Mouse (Mus musculus) testis, adult 2 months (tissue): Measurements from ENCODE around the gene Pllp.

Source experiments
- CTCF ChIP-seq: fragments of 200-500 bp; IDR thresholded peaks from 2 replicates; pipeline ENCODE4 v1.5.1; 2012; ENCODE audit warnings: low read depth, mild to moderate bottlenecking, inconsistent platforms, low read length, moderate library complexity; ENCODE audit not compliant: control insufficient read depth, insufficient read depth, insufficient replicate concordance
- POLR2A ChIP-seq: fragments of 200-500 bp; IDR thresholded peaks from 2 replicates; pipeline ENCODE4 v1.6.1; 2012; ENCODE audit warnings: low read depth, mild to moderate bottlenecking, inconsistent platforms, low read length, moderate library complexity; ENCODE audit not compliant: control insufficient read depth

DNA sequence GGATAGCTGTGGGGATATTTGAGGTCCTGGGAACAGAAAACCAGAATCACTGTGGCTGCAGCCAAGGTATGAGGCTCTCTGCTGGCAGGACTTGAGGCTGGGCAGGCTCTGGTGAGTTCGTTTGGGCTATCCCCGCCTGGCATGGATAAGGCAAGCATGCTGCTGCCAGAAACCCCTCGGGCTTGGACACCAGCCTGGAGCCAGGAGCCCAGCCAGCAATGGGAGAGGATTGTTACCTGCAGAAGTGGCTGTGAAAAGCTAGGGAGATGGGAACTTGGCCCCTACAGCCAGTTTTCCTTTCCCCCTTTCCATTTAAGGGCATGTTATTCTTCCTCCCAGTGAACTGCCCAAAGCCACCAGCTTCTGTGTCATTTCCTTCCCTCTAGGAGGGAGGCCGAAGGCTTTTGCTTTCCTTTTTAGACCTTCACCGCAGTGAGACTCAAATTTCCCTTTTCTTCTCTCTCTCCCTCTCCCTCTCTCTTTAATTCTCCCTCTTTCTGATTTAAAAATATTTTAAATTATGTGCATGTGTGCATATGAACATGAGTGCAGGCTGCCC lies 15.2 kb upstream of the Pllp start:
- TF ChIP-seq CTCF (no peak), POLR2A (no peak)
